Mouse (Mus musculus) adrenal gland, adult 2 months (tissue): Measurements from ENCODE around the gene Sgsm3. TPM values are rescaled to one million over a fixed set of nuclear protein-coding genes. Genes with fewer than 3 reads are reported as not detected.
"Not testable (repeated sequence)": the region's sequence is repeated elsewhere in the genome, so short reads cannot be mapped to it uniquely, and the experiment has no call there.

ENCODE experiments used
- DNase-seq: peaks from one replicate; pipeline ENCODE4 v3.0.0; 2021
- long read RNA-seq: library from polyadenylated mRNA; stranded (forward); transcript quantifications from one replicate; pipeline ENCODE4 v2.0.0, GENCODE M21; 2021
- polyA plus RNA-seq: library from polyadenylated mRNA; depleted of rRNA; stranded (reverse); fragments of >200 nt; gene quantifications from 2 replicates; pipeline ENCODE4 v1.2.3, GENCODE M21; 2012; rRNA removed
- total RNA-seq, 2 experiments: library from RNA; stranded (reverse); gene quantifications; 2 replicates each; pipeline ENCODE4 v1.2.3; 2021

Sgsm3 gene
- total RNA-seq (10 to 100 TPM; 18.9 to 24.2 TPM), polyA plus RNA-seq (17.6 and 27.3 TPM in 2 replicates)
- long read RNA-seq, transcript Sgsm3-208 (22 exons, 2,997 nt), result major isoform, 30 of 33 reads
- long read RNA-seq, partial matches to known transcripts, result 0 of 33 reads
- long read RNA-seq, other reads (novel, unspliced or antisense), result 3 of 33 reads

GRCm38 (mm10) chr15:80977620-80978334 is at the start of gene Sgsm3:
Sgsm3 (plus strand) TSS chr15:80977765.
- peak; percentile 92 for DNase-seq

GRCm38 (mm10) chr15:80928811-80929355 is 48.7 kb upstream of the Sgsm3 start:
- DNase-seq, result no peak

- DNase-seq, result no peak
Observed at GRCm38 (mm10) chr15:80930048-80930571, 47.5 kb upstream of the Sgsm3 start.

DNA sequence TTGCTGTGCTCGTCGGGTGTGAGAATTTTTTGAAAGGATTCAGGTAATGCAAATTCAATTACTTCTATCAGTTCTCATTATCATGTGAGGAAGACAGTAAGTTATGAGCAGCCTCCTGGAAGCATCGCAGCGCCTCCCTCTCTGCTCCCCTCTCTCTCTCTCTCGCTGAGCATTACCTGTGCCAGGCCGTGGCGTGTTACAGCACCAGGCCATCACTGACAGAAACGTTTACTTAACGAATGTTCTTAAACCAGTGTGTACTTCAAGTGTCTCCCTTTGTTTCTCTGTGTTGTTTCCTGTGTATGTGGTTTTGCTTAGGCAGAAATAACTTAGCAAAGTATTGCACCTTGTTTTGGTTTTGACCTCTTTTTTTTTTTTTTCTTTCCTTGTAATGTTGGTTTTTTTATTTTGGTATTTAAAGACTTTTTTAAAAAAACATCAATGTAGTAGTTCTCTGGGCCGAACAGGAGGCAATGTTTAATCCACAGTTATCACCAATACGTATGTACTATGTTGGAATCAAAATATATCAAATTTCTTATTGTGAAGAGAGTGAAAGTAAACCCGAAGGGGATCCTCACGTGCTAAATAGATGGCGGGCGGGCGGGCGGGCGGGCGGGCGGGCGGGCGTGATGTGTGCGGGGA is 46.8 kb upstream of the Sgsm3 start:
- not testable (repeated sequence) for DNase-seq

DNA sequence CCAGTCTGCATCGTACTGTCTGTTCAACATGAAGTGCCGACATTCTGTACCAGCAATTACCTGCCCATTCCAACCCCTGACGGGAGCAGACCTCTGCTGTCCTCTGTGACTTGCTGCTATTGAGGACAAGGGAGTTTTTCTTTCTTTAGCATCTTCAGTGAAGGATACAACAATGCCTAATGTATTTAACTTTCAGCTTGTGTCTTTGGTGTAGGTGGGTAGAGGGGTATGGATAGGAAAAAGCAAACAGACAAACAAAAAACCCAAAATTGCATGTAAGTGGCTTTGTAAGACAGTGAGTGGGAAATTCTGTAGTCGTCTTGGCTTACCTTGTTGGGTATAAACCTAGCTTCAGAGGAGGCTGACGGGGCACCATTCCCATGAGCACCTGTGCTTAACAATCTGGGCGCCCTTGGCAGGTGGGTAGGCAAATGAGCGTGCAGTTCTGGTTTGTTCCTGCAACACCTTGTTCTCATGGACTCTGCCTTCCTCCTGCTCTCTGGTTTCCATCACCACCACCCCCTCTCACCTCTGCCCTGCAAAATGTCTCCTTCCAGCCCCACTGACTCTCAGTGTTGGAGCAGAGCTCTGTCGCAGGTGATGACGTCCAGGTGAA is 46.1 kb upstream of the Sgsm3 start:
- no peak for DNase-seq

- DNase-seq, result no peak
Observed at GRCm38 (mm10) chr15:80934841-80935240, 42.7 kb upstream of the Sgsm3 start.

DNA sequence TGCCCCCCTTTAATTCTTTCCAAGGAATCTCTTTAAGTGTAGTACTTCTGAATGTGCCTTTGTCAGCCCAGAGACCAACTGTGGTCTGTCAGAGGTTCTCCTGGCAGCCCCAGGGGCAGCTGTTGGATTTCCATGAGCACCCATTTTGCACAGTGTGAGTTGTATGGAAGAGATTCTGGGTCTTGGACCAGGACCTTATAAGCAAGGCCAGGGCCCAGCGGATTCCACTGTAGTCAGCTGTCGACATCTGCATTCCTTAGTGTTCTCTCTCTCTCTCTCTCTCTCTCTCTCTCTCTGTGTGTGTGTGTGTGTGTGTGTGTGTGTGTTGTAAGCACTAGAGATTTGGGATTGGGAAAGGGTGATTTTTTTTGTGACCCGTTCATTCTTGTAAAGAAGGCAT is 40.9 kb upstream of the Sgsm3 start:
- no peak for DNase-seq

GRCm38 (mm10) chr15:80938615-80939014 is 39.0 kb upstream of the Sgsm3 start:
- DNase-seq, result no peak

- no peak for DNase-seq
Observed at GRCm38 (mm10) chr15:80939401-80939800, 38.2 kb upstream of the Sgsm3 start.

GRCm38 (mm10) chr15:80941468-80942040 is 36.0 kb upstream of the Sgsm3 start:
- DNase-seq, result no peak

DNA sequence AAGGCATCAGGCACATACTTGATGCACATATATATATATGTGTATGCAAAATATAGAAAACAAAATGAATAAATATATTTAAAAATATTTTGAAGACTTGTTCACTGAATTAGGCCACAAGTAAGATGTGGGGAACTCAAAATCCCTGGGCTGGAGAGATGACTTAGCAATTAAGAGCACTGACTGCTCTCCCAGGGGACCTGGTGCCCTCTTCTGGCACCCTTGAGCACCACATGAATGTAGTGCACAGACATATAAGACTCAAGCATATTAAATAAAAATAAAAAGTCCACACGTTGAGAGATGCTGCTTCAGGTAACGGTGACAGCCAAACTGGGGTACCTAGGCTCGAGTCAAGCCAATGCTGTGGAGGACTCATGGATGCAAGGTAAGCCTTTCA is 31.7 kb upstream of the Sgsm3 start:
- peak; percentile 38 for DNase-seq

DNA sequence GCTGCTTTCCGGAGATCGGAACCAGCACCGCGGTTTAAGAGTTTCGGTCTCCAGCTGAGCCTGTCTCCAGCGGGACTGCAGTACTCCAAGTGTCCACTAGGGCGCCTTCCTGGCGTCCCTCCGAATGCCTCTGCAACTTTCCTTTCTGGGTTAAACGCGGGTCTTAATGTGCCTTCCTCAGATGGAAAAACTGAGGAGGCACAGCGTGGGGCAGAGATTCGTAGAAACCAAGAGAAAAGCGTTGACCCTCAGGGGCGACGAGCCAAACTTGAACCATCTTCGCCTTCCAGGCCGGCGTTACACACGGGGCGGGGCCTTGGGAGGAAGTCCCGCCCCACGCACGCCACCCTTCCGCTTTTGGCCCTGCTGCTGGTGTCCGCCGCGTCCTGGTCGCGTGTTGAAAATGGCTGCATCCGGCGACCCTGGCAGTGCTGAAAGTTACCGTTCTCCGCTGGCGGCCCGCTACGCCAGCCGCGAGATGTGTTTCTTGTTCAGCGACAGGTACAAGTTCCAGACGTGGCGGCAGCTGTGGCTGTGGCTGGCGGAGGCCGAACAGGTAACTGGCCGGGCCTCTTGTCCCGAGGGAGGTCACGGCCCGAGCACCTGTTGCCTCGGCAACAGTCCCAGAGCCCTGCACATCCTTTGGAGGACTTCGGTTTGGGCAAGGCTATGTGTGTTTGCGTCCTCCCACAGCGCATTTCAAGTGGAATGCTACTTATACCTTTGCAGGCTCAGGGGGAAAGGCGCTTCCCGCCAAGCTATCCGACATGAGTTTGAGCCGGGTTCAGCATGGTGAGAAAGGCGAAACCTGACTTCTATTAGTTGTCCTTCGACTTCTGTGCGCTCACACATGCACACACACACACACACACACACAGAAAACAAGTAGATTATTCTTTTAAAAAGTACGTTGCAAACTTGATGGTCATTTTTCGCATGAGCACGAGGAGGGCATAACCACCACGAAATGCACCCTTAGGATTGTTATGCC is 29.1 kb upstream of the Sgsm3 start, which contains the start of gene Adsl:
Gene Adsl (plus strand): TSS at position 346 of the 991 bp plus-strand sequence.
- peak; percentile 92 for DNase-seq

GRCm38 (mm10) chr15:80949431-80949830 is 28.1 kb upstream of the Sgsm3 start:
- no peak for DNase-seq

GRCm38 (mm10) chr15:80950055-80950454 is 27.5 kb upstream of the Sgsm3 start:
- DNase-seq, result no peak

DNA sequence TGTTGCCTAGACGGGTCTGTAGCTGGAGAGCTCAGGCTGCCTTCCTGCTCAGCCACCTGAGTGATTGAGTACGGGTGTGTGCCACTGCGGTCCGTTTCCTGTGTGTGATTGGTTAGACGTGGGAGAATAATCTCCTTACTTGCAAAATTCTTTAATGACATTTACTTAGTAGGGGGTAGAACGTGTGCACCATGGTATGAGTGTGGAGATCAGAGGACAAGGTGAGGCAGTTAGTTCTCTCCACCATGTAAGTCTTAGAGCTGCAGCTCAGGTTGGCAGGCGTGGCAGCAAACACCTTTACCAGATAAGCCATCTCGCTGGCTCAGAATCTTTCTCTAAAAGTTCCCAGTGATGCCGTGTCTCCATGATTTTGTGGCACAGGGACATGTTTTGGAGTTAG is 23.6 kb upstream of the Sgsm3 start:
- DNase-seq, result no peak

- DNase-seq, result no peak
Observed at GRCm38 (mm10) chr15:80954861-80955260, 22.7 kb upstream of the Sgsm3 start.

DNA sequence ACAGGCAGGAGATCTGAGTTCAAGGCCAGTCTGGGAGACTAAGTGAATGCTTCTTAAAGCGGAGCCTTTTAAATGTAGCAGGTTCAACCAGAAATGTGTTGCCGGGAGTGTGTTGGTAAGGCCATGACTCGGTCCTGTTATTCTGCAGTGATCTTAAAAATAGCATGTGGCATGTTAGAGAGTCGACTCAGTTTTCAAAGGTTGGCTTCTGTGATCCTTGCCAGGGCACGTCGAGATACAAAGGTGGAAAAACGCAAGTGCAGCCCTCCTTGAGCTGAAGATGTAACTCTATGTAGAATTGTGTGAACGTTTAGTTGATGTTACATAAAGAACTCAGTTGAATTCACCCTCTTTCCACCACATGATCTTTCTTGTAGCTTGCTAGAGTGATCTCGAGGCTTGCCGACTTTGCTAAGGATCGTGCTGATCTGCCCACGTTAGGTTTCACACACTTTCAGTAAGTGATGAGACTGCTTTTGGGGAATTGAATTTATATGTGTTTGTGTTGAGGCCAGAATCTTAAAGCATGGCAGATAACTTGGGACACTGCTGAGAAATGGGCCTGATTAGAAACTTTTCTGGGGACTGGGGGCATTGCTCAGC is 21.6 kb upstream of the Sgsm3 start:
- DNase-seq, result no peak

GRCm38 (mm10) chr15:80969371-80969770 is 8.2 kb upstream of the Sgsm3 start:
- DNase-seq, result no peak

DNA sequence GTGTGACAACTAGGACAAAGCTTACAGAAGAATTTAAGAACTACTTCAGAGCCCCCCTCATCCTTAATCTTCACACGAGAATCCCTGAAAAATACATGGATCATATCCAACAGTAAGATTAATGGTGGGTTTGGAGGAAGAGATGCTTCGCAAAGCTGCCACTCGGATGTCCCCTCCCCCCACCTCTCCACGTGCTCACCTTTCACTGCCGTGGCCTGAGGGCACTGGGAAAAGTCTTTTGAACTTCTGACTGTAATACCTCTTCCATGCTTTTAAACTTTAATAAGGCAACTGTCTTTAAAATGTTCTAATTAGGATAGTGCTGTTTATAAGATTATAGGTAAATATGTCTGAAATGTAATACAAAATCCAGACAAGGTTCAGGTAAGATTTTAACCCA is 3.3 kb upstream of the Sgsm3 start:
- DNase-seq, result no peak

DNA sequence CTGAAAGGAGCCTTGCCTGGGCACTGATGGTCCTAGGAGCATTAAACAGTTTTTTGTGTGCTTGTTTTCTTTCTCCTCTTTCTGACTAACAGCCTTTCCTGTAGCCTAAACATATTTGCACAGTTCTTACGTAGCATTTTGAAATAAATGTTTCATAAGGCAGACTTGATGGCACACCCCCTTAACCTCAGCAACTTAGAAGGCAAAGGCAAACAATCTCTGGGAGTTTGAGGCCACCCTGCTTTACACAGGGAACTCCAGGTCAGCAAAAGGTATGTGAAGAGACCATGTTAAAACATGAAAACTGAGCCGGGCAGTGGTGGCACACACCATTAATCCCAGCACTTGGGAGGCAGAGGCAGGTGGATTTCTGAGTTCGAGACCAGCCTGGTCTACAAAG is 1.9 kb upstream of the Sgsm3 start:
- DNase-seq, result no peak
